Mouse (Mus musculus) layer of hippocampus, adult 9-11 months (tissue): ENCODE data around the gene Tctn3.

Experiments used
- DNase-seq: peaks from one replicate; pipeline ENCODE4 v3.0.0; 2022

Gene Tctn3

DNA sequence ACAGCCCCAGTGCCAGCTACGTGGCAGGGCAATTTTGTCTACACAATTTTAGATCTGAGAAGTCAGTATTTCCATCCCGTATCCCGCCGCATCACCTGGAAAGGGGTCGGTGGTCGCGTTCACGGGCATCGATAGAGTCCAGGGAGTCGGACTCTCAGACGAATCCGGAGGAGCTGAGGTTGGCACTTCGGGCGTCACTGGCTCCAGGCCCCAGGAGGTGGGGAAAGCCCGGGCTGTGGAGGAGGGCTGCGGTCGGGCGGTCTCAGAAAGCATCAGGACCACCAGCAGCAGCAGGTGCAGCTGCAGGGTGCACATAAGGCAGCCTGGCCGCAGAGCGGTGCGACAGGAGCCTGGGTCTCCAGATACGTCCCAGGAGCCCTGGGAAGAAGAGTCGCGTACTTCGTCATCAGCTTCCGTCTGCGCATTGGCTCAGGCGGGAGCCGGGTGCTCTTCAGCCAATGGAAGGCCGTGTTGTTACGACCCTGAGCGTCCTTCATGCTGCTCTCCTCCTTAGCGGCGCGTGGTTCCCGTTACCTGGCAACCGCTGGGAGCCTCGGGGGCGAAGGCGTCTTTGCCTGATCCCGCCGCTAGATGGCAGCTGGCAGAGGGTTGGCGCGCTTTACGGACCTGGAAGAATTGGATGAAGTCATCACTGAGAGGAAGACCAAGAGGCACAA lies at the start of gene Tctn3, which contains the start of gene Entpd1:
Gene Tctn3 (minus strand): TSS at position 404 of the 677 bp plus-strand sequence.
Gene Entpd1 (plus strand): TSS at position 537 of the 677 bp plus-strand sequence.
- peak; percentile 97 for DNase-seq

DNA sequence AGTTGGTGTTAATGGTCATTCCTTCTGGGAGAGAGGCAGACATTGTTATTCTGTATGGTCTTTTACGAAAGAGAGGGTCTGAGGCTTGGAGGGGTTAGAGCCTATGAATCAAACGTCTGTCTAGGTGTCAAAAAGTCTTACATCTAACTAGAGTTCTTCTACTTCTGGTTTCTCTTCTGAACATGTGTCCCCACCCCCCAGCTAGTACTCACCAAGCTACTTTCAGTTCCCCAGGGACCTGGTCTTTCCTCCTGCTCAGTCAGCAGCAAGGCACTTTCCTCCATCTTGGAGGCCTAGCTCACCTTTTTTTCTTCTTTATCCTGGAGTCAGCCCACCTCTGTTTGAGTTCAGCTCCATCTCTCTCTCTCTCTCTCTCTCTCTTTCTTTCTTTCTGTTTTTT lies 49.1 kb upstream of the Tctn3 start:
- DNase-seq = peak; percentile 68

- no peak for DNase-seq
Measured at GRCm38 (mm10) chr19:40660510-40660909, 48.5 kb upstream of the Tctn3 start.

DNA sequence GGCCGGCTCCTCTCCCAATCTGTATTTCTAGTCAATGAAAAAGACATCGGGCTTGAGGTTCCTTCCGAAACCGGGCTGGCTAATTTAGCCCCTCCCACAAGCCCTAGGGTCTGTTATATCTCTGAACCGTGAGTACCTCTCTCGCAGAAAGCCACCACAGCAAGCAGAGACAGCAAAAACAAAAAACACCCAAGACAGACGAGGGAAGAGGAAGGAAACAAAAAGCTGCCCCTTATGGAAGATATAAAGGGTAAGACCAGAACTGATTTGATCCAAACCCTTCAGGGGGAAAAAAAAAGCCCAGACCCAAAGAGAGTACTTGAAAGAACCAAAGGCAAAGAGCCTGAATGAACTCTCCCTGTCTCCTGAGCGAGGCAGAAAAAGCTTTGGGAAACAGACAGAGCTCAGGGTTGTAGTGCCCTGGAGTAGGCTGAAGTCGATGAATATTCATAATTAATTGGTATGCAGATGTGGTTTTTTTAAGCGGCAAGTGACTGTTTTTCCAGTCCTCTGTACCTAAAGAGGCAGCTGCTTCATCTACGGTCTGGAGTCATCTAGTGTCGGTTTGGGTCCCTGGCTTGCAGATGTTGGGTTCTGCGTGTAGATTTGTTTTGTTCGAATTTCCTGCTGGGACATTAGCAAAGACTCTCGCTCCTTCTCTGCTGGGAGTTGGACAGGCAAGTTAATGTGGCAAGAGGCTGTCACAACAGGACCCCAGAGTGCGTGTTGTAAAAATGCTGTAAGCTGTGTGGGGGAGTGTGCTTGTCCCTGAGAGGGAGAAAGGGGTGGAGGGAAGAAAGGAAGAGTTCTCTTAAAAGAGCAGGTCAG lies 47.8 kb upstream of the Tctn3 start:
- peak; percentile 34 for DNase-seq

- no peak for DNase-seq
Measured at GRCm38 (mm10) chr19:40658935-40659334, 46.9 kb upstream of the Tctn3 start.

GRCm38 (mm10) chr19:40658281-40658680 lies 46.2 kb upstream of the Tctn3 start:
- DNase-seq = no peak

DNA sequence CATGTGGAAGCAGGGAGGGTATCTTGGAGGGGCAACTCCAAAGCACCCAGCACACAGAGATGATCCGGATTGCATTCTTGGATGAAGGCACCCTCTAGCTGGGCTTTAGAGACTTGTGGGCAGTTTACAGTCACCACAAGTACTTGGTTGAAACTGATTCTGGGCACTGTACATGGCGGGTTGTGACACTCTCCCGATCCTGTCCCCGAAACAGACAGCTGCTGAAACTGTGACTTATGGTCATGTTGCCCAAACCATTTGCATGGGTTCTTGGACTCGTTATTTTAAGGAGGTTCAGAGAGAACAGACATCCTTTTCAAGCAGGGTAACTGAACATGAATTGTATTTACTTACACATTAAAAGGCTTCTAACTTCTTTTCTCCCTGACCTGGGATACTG lies 44.2 kb upstream of the Tctn3 start:
- DNase-seq = no peak

DNA sequence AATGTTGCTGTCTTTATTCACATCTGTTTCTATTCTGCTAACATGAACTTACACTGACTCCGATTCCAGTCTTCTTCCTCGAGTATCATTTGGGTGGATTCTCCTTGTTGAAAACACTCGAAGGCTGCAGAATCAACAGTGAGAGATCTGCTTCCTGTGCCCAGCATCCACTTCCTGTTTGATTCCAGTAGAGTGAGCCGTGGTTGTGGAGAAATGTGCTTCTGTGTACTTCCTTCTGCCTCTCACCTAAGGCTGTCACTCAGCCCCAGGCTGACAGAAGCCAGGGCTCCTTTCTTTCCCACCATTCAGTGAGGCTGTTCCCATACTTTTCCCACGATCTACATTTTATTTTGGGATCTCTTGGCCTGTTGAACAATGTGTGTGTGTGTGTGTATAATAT lies 38.1 kb upstream of the Tctn3 start:
- DNase-seq = no peak

- no peak for DNase-seq
Measured at GRCm38 (mm10) chr19:40647319-40648158, 35.5 kb upstream of the Tctn3 start.

DNA sequence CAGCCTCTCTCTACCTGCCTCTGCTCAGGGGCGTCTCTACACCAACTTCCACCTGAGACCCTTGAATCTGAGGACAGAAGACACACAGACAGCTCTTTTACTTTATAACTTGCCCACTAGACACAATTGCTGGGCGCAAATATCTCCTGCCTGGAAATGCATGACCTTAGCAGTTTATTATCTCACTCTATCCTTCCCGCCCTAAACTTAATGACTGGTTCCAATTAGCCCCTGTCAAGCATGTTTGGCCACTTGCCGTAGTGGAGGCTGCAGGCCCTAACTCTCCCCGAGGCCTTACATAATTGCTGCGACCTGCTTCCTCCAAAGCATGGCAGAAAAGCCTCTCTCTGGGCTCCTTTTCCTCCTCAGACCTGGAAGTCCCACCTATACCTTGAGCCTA lies 34.3 kb upstream of the Tctn3 start:
- DNase-seq = no peak

- no peak for DNase-seq
Measured at GRCm38 (mm10) chr19:40643846-40644245, 31.8 kb upstream of the Tctn3 start.

DNA sequence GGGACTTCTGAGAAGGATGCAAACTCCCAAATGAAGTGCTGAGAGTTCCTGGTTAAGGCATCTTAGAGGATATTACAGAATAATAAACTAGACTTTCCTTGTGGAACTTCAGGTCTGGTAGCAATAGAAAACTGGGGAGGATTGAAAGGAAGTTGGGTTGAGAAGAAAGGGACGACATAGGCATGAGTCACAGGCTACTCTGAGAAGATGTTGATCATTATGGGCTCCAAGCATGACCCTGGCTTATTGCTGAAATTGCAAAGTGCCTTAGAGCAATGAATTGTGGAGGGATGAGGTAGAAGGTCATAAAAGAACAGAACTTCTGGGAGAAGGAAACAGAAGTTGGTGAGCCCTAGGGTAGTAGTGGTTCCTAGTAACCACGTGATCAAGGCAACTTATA lies 28.8 kb upstream of the Tctn3 start:
- no peak for DNase-seq

DNA sequence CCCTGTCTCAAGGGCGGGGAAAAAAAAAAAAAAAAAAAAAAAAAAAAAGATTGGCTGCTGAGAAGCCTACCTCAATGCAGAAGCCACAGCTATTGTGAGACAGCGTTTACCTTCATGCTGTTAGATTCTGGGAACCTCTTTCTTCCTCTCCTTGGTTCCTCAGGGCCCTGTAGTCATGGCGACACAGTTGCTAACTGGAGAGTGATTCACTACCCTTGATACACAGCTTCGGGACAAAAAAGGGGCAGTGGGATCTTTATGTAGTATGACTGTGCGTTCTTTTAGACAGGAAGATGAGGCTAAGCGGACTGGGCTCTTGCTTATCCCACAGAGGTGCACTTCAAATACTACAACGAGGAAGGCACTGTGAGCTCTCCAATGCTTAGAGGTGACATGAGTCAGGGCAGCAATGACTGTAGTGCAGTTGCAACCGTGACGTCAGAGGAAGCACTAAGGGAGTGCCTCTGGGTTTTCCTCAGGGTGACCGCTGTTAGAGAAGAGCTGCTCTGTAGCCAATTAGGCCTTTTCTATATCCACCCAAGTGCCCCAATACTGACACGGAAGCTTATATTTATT lies 27.8 kb upstream of the Tctn3 start:
- no peak for DNase-seq

GRCm38 (mm10) chr19:40638582-40638981 lies 26.5 kb upstream of the Tctn3 start:
- DNase-seq = no peak

DNA sequence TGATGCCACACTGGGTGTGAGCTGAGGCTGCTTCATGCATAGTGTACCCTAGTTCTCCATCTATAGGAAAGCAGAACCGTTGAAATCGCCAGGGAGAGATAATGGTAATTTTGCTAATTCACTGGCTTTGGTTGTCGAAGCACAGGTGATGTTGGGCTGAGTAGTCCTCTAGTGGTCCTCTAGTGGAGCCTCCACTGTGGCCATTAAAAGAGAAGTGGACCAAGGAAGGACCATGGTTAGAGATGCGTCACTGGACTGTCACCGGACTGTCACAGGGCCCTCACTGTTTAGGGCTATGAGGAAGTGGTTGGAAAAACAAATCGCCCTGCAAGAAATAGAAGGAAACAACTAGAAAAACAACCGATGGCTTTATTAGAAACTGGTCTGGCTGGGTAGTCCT lies 25.6 kb upstream of the Tctn3 start:
- DNase-seq = peak; percentile 82

GRCm38 (mm10) chr19:40637091-40637490 lies 25.1 kb upstream of the Tctn3 start:
- no peak for DNase-seq

- no peak for DNase-seq
Measured at GRCm38 (mm10) chr19:40633144-40633543, 21.1 kb upstream of the Tctn3 start.

DNA sequence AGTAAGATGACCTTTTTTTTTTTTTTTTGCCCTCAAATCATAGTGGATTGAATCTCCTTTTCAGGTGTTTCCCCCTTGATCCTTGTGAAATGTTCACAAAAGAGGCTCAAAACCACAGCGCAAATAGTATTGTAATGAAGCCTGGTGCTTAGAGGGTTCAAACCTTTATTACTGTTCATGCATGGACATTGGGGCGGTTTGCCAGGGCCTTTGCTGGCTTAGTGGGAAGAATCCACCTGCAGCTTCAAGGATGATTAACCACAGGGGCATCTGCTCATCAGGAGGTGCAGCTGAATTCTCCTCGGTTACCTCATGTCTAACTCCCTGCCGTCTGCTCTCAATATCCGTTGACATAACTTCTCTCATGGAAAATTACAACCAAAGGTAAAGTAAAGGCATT lies 20.6 kb upstream of the Tctn3 start:
- DNase-seq = no peak

DNA sequence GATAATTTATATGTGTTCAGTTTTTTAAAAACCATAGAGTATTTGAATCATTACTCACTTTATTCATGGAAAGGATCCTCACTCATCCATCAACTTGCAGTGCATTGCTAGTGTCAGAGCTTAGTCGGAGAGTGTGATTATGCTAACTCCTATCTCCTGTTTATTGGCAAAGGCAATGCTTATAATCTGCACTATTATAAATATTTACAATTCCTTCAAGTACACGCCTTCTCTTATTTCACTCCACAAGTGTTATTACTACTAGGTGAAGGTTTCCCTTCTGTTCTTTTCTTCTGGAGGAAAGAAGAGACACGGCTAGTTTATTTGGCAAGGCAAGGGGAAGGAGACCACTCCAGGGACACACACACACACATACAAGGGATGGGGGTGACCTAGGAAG lies 20.2 kb upstream of the Tctn3 start:
- DNase-seq = no peak

- peak; percentile 78 for DNase-seq
Measured at GRCm38 (mm10) chr19:40630606-40631005, 18.6 kb upstream of the Tctn3 start.

- DNase-seq = peak; percentile 70
Measured at GRCm38 (mm10) chr19:40630096-40630495, 18.1 kb upstream of the Tctn3 start.

- DNase-seq = no peak
Measured at GRCm38 (mm10) chr19:40628950-40629349, 16.9 kb upstream of the Tctn3 start.

DNA sequence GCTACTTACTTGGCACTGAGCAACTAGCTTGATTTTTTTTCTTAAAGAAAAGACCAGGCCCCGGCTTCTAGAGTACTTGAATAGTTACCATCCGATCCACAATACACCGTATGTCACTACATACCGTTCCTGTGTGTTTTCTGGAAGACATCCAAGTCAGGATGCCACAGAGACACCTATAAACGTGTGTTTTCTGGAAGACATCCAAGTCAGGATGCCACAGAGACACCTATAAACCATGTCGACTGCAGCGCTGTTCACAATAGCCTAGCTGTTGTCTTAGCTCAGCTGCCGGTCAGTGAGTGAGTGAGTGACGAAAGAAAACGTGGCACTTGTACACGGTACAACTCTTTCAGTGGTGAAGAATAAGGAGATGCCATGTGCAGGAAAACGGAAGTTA lies 13.9 kb upstream of the Tctn3 start:
- no peak for DNase-seq
